Mouse (Mus musculus) CH12.LX (cell line): ENCODE data around the gene Zfp541. TPM values are rescaled to one million over a fixed set of nuclear protein-coding genes. Genes with fewer than 3 reads are reported as not detected.
A peak's percentile ranks its signal among the peaks of the same experiment; 100 is the strongest.

Experiments used
- DNase-seq: peaks from one replicate; pipeline ENCODE4 v3.0.0-alpha.2; 2013; ENCODE audit errors: extremely low read depth
- H3K27ac ChIP-seq: 2 replicates; pipeline ENCODE4 v1.5.1; 2012; ENCODE audit warnings: low read depth, mild to moderate bottlenecking, control low read depth, moderate library complexity; ENCODE audit not compliant: insufficient read depth
- H3K27me3 ChIP-seq: replicated peaks from 2 replicates; pipeline ENCODE3; 2012; ENCODE audit warnings: inconsistent platforms
- H3K36me3 ChIP-seq, 2 experiments: replicated peaks in 1 of 2; 2 replicates each; pipeline versions ENCODE3 to v1.6.1; 2012; ENCODE audit warnings: inconsistent platforms in 1 of 2, low read length in 1 of 2, mild to moderate bottlenecking in 1 of 2, mixed read lengths in 1 of 2, moderate library complexity in 1 of 2; ENCODE audit not compliant: control insufficient read depth in 1 of 2, insufficient read depth in 1 of 2
- H3K4me1 ChIP-seq, 2 experiments: 2 replicates each; pipeline ENCODE4 v1.6.1; 2012; ENCODE audit warnings: inconsistent platforms in 1 of 2, moderate library complexity in 1 of 2; ENCODE audit not compliant: insufficient read depth in 2 of 2, control insufficient read depth in 1 of 2
- H3K4me2 ChIP-seq: 2 replicates; pipeline ENCODE4 v1.6.1; 2012; ENCODE audit warnings: low read depth, mild to moderate bottlenecking, control low read depth; ENCODE audit not compliant: poor library complexity, insufficient read depth, severe bottlenecking
- H3K4me3 ChIP-seq, 3 experiments: fragments of 150-350 bp in 1 of 3; sonication (generic) in 1 of 3; replicated peaks in 1 of 3; 2 replicates each; pipeline versions ENCODE3 to v1.5.1; 2011 to 2012; ENCODE audit warnings: low read depth in 2 of 3, low read length in 2 of 3, mild to moderate bottlenecking in 2 of 3, moderate library complexity in 2 of 3, control low read depth in 1 of 3, improper control_type of control experiment in 1 of 3, inconsistent platforms in 1 of 3, mixed read lengths in 1 of 3; ENCODE audit not compliant: poor library complexity in 1 of 3
- H3K79me2 ChIP-seq: replicated peaks from 2 replicates; pipeline ENCODE4 v1.6.1; 2012; ENCODE audit warnings: mild to moderate bottlenecking, moderate library complexity; ENCODE audit not compliant: control insufficient read depth, poor library complexity, insufficient read depth, severe bottlenecking; ENCODE audit errors: extremely low read depth
- H3K9ac ChIP-seq: 2 replicates; pipeline ENCODE4 v1.6.1; 2012; ENCODE audit warnings: low read depth, mild to moderate bottlenecking, control low read depth, moderate library complexity; ENCODE audit not compliant: insufficient read depth
- H3K9me3 ChIP-seq: replicated peaks from 2 replicates; pipeline ENCODE3; 2012; ENCODE audit warnings: low read length, inconsistent platforms, mixed read lengths
- E2F4 ChIP-seq: IDR thresholded peaks from 2 replicates; pipeline ENCODE4 v1.6.1; 2011; ENCODE audit warnings: low read depth, low read length, improper control_type of control experiment; ENCODE audit not compliant: insufficient replicate concordance
- EP300 ChIP-seq: IDR thresholded peaks from 2 replicates; pipeline ENCODE4 v1.6.1; 2011; ENCODE audit warnings: low read length, improper control_type of control experiment
- ETS1 ChIP-seq: conservative IDR thresholded peaks from 2 replicates; pipeline ENCODE4 v1.6.1; 2012; ENCODE audit warnings: low read depth, mild to moderate bottlenecking, inconsistent platforms, low read length, improper control_type of control experiment, moderate library complexity
- MAX ChIP-seq: IDR thresholded peaks from 2 replicates; pipeline ENCODE4 v1.6.1; 2011; ENCODE audit warnings: low read length, improper control_type of control experiment
- MAZ ChIP-seq: IDR thresholded peaks from 2 replicates; pipeline ENCODE4 v1.6.1; 2012; ENCODE audit warnings: low read depth, mild to moderate bottlenecking, inconsistent platforms, low read length, improper control_type of control experiment, moderate library complexity
- MEF2A ChIP-seq: IDR thresholded peaks from 2 replicates; pipeline ENCODE4 v1.6.1; 2014; ENCODE audit warnings: low read depth, mild to moderate bottlenecking, inconsistent platforms, low read length, improper control_type of control experiment, borderline replicate concordance
- RCOR1 ChIP-seq: conservative IDR thresholded peaks from 2 replicates; pipeline ENCODE4 v1.6.1; 2012; ENCODE audit warnings: low read depth, mild to moderate bottlenecking, inconsistent platforms, low read length, improper control_type of control experiment
- SMC3 ChIP-seq: IDR thresholded peaks from 2 replicates; pipeline ENCODE4 v1.6.1; 2011; ENCODE audit warnings: low read depth, low read length, improper control_type of control experiment
- TCF12 ChIP-seq: IDR thresholded peaks from 2 replicates; pipeline ENCODE4 v1.6.1; 2014; ENCODE audit warnings: low read depth, mild to moderate bottlenecking, inconsistent platforms, low read length, improper control_type of control experiment
- UBTF ChIP-seq: IDR thresholded peaks from 2 replicates; pipeline ENCODE4 v1.6.1; 2012; ENCODE audit warnings: low read depth, mild to moderate bottlenecking, inconsistent platforms, low read length, improper control_type of control experiment, moderate library complexity
- dilution Hi-C: fragments of 300-500 bp; cut with MboI; formaldehyde crosslinking; loops from 2 replicates; pipeline ENCODE4 v1.14.3; 2020; ENCODE audit warnings: low sequenced_read_pairs; ENCODE audit not compliant: extremely low pct_unique_long_range_greater_than_20kb, extremely low pct_ligation_motif_present
- in situ Hi-C: fragments of 300-500 bp; cut with MboI; formaldehyde crosslinking; loops from 3 replicates; pipeline ENCODE4 v1.14.3; 2019; ENCODE audit warnings: low sequenced_read_pairs, low pct_ligation_motif_present, low pct_unique_long_range_greater_than_20kb, mixed read lengths
- polyA plus RNA-seq: library from polyadenylated mRNA; unstranded; fragments of >175 nt; gene quantifications from 2 replicates; pipeline ENCODE4 v1.2.1, GENCODE M21; 2012; ENCODE audit warnings: low read depth; ENCODE audit not compliant: insufficient read length
- total RNA-seq, 2 experiments: library from RNA; depleted of rRNA; stranded (reverse); fragments of 300-350 nt in 1 of 2; fragments of >200 nt in 1 of 2; gene quantifications; 2 replicates each; pipeline ENCODE4 v1.2.3; 2012 to 2014

The Zfp541 gene
- total and polyA plus RNA-seq, 3 experiments, result 0.08 to 0.12 TPM; not detected in 1

DNA sequence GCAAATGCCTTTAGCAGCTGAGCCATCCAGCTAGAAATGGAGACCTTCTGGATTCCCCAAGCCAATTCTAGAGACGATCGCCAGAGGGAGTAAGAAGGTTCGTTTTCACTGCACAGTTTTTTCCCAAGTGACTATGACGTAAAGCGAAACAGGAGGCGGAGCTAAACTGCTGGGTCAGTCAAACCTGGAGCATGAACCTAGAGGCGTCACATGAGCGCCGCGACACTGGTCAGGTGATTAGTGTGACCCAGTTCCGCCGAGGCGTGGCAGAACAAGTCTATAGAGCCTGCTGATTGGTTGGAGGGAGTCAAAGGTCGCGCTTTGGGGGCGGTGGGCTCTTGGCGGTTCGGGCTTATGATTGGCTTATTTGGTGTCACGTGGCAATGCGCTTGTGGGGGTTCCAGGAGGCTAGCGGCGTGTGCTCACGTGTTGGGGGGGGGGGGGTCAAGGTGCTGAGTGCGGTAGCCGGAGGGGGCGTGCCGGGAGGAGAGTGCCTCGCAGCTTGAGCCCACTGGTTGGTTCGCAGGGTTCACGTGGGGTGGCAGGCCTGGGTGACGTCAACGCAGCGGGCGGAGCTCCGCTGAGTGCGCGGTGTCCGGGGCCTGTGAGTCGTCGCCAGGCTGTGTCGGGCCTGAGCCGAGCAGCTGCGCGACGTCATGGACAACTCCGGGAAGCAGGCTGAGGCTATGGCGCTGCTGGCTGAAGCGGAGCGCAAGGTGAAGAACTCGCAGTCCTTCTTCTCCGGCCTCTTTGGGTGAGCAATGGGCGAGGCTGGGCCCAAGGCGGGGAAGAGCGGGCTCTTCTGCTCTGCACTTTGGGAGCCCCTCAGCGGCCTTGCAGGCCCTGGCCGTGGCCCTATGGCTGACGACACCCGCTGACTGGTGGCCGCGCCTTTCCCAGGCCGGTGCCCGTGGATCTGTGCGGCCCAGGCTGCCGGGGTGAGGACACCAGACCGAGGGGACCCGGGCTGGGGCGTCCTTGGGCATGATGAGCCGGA lies 36.7 kb downstream of the Zfp541 start, which contains the start of gene Napa (continued):
- peak; percentile 64; the same call in 1 of the 2 replicates for TF ChIP-seq TCF12

DNA sequence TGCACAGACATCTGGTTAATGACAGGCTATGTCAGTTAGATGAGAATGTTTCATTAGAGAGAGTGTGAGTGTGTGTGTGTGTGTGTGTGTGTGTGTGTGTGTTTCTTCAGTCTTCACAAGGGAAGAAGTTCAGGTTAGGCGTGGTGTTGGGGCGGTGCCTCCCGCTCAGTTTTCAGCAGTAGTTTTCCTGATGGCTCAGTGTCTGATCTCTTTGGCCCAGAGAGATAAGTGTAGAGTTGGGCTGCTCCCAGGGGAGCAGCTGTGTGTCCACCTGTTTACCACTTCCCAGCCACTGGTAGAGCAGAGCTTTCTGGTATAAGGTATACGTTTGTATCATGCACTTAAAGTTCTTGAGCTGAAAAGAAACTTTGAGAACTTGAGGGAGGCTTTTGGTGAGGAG lies 38.3 kb downstream of the Zfp541 start:
- Histone ChIP-seq H3K4me2 (peak overlapping the region; percentile 93), H3K27ac (no peak overlapping the region), H3K79me2 (peaks cover 41% of the 10 kb centered on the region), H3K4me3 (peak overlapping the region; percentile 73 to 100 (median 94)), H3K9me3 (no peaks in the 10 kb centered on the region), H3K27me3 (no peaks in the 10 kb centered on the region), H3K36me3 (peaks cover 37 to 47% of the 10 kb centered on the region in 2 experiments), H3K9ac (peak overlapping the region; percentile 96), H3K4me1 (peaks cover 18 to 45% of the 10 kb centered on the region in 2 experiments)
- no peak for DNase-seq
- TF ChIP-seq RCOR1, result no peak
- dilution Hi-C loops, result no loop called here
- in situ Hi-C loops, result no loop called here

DNA sequence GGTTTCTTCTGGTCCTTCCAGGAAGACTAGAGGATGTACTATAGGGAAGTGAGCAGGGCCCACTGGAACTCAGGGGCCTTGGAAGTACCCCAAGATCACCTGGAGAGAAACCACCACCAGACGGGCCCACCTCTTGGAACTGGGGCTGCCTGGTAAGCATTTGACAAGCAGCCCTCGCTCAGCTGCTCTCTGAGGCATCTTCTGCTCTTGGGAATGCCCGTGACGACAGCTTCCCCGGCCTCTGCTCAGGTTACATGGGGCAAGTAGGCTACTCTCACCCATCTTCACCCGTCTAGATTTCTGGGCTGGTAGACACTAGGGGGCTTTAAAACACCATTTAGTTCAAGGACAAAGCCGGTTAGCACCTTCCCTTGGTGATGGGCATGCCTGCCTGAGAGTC lies 39.5 kb downstream of the Zfp541 start:
- H3K9me3 ChIP-seq, result no peaks in the 10 kb centered on the region
- TF ChIP-seq MEF2A, result no peak
- TF ChIP-seq ETS1, result no peak
- no peak for TF ChIP-seq SMC3
- no peak for TF ChIP-seq UBTF
- peaks cover 41% of the 10 kb centered on the region for H3K79me2 ChIP-seq
- peaks cover 9 to 37% of the 10 kb centered on the region in 2 experiments; a peak in 3 of 4 replicates for H3K4me1 ChIP-seq
- H3K4me2 ChIP-seq, result no peak overlapping the region
- no peaks in the 10 kb centered on the region for H3K27me3 ChIP-seq
- no peak overlapping the region for H3K9ac ChIP-seq
- no peak overlapping the region for H3K27ac ChIP-seq
- H3K4me3 ChIP-seq, result no peak overlapping the region
- peaks cover 39 to 59% of the 10 kb centered on the region in 2 experiments for H3K36me3 ChIP-seq
- no peak for DNase-seq
- dilution Hi-C loops (no loop called here), in situ Hi-C loops (no loop called here)

DNA sequence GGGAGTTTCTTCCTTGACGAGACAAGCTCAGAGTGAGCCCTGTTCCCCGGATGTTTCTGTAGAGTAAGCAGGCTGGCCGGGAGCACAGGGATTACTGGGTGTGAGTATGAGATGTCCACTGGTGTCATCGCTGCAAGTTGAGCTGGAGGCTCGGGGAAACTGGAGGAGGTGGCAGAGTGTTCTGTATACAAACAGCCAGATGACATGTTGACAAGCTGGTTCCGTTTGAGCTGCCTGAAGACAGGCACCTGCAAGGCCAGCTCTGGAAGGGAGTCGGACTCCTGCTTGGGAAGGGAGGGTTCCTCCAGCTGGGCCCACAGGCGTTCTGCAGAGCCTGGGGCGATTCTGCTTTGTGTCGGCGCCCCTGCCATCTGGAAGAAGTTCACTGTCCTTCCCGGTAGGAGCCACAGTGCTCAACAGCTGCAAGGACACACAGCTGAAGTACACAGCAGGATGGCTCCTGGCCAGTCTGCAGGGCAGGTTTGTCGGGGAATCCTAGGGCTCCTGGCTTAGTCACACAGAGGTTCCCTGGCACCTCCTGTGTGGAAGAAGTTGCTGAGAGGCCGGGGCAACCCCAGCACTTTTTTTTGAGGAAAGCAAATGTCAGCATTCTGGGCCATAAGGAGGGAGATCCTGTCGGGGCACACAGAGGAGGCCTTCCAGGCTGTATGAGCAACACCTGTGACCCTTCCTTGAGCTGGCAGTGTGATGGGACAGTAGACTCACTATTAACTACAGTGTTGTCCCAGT lies 40.3 kb downstream of the Zfp541 start:
- Histone ChIP-seq H3K4me3 (no peak overlapping the region), H3K9ac (no peak overlapping the region), H3K4me1 (peaks cover 9 to 37% of the 10 kb centered on the region in 2 experiments; a peak in 3 of 4 replicates), H3K27me3 (no peaks in the 10 kb centered on the region), H3K36me3 (peaks cover 42 to 67% of the 10 kb centered on the region in 2 experiments), H3K79me2 (peaks cover 41% of the 10 kb centered on the region), H3K9me3 (no peaks in the 10 kb centered on the region), H3K27ac (no peak overlapping the region), H3K4me2 (no peak overlapping the region)
- no peak for DNase-seq
- in situ Hi-C loops (no loop called here), dilution Hi-C loops (no loop called here)
- TF ChIP-seq E2F4 (no peak), MAZ (no peak), MAX (no peak), EP300 (no peak)
